ENCODE assay signal across 9 mouse cellular contexts in genomic region chr12:86931919-86932574, GRCm38 (mm10). TPM values are rescaled to one million over a fixed set of nuclear protein-coding genes. Genes with fewer than 3 reads are reported as not detected.
A peak's percentile ranks its signal among the peaks of the same experiment; 100 is the strongest.
DNase-seq lines count a peak whose midpoint lies in the region; ATAC-seq and TF ChIP-seq lines count a peak whose summit lies in the region.
"Had no signal": no experiment of that assay in that cellular context is flagged by ENCODE, and none has a peak within 500 bp of the region (broad histone marks: within the 10 kb centered on the region; RNA-seq: fewer than 3 reads in every experiment).

No protein-coding gene starts in this region.

- no peak for ATAC-seq in forebrain, embryonic 14.5 days

- H3K9me3 ChIP-seq in E14TG2a.4 (ENCODE audit: low read length) = peaks cover 31% of the 10 kb centered on the region
- peaks cover 5% of the 10 kb centered on the region; the same call in 1 of the 2 replicates for H3K9me3 ChIP-seq in forebrain, embryonic 14.5 days (replicated peaks; ENCODE audit: control insufficient read depth, low read length)

- no peaks in the 10 kb centered on the region for H3K27me3 ChIP-seq in E14TG2a.4 (ENCODE audit: insufficient read depth, low read length)
- H3K27me3 ChIP-seq in forebrain, embryonic 14.5 days (replicated peaks; ENCODE audit: control insufficient read depth, insufficient read depth, low read length) = no peaks in the 10 kb centered on the region

- H3K36me3 ChIP-seq in E14TG2a.4 (ENCODE audit: insufficient read depth, low read length) = no peaks in the 10 kb centered on the region
- no peaks in the 10 kb centered on the region for H3K36me3 ChIP-seq in forebrain, embryonic 14.5 days (ENCODE audit: control insufficient read depth, insufficient read depth, low read length)

- no peak overlapping the region for H3K4me2 ChIP-seq in forebrain, embryonic 14.5 days (ENCODE audit: low read length)

- peaks cover 65% of the 10 kb centered on the region for H3K4me1 ChIP-seq in E14TG2a.4 (replicated peaks; ENCODE audit: low read depth, low read length)
- H3K4me1 ChIP-seq in forebrain, embryonic 14.5 days (ENCODE audit: control insufficient read depth, insufficient read depth, low read length) = no peaks in the 10 kb centered on the region

- H3K9ac ChIP-seq in forebrain, embryonic 14.5 days (ENCODE audit: low read length) = no peak overlapping the region

- peak; percentile 16 for DNase-seq in embryo, embryonic 10 days (ENCODE audit: low spot score)
- DNase-seq in embryo, embryonic 10.5 days (ENCODE audit: low spot score) = no peak
- peak; percentile 90 for DNase-seq in gastrocnemius, adult 18-20 months (ENCODE audit: low spot score)
- DNase-seq in kidney, postnatal 4 days = peak; percentile 52 to 72
- no peak for DNase-seq in c-Kit-positive CD71-positive TER-119-positive erythroid progenitor cells, embryonic 14.5 days (ENCODE audit: low spot score)
- DNase-seq in forebrain, embryonic 14.5 days (ENCODE audit: low spot score) = no peak
- no peak for DNase-seq in right cerebral cortex, adult 2 months (ENCODE audit: low spot score in 2 of 2)

- peak overlapping the region; percentile 50 for H3K4me3 ChIP-seq in E14TG2a.4 (replicated peaks; ENCODE audit: low read length)
- H3K4me3 ChIP-seq in forebrain, embryonic 14.5 days (ENCODE audit: low read depth, low read length) = no peak overlapping the region

- 18% methylated on average over 7 of the region's 7 CpGs for WGBS in forebrain, embryonic 14.5 days

- no peak for TF ChIP-seq CTCF in E14TG2a.4 (conservative IDR thresholded peaks at IDR 0.05; ENCODE audit: low read length)

- no peak overlapping the region for H3K27ac ChIP-seq in forebrain, embryonic 14.5 days (ENCODE audit: low read depth, low read length)

RNA-seq across cellular contexts. Expression of gene Cipc, which starts 14.8 kb away (rescaled TPM):
- total RNA-seq in gastrocnemius, adult 18-20 months (2021) = 10 to 100 TPM; 30.9 to 34.6 TPM
- polyA plus RNA-seq in forebrain, embryonic 14.5 days (2014; fragmentation: Nextera tagmentation; extraction: Ambion mirVana) = 47.5 and 57.0 TPM in 2 replicates

RNA-seq across cellular contexts. Expression of gene Irf2bpl, which starts 47.4 kb away (rescaled TPM):
- 10 to 100 TPM; 20.3 to 24.8 TPM for total RNA-seq in gastrocnemius, adult 18-20 months (2021)
- polyA plus RNA-seq in forebrain, embryonic 14.5 days (2014; fragmentation: Nextera tagmentation; extraction: Ambion mirVana) = 41.4 and 56.5 TPM in 2 replicates

RNA-seq across cellular contexts. Expression of gene Zdhhc22, which starts 58.2 kb away (rescaled TPM):
- not detected for total RNA-seq in gastrocnemius, adult 18-20 months (2021)
- 4.3 and 5.5 TPM in 2 replicates for polyA plus RNA-seq in forebrain, embryonic 14.5 days (2014; fragmentation: Nextera tagmentation; extraction: Ambion mirVana)
- total RNA-seq: neutrophil, adult 5-6 weeks had no signal

Comparison
In these comparisons a context has a peak if more than half of its experiments do, and no peak if none do; other contexts are left out.
1. DNase-seq: peak in embryo, embryonic 10 days (single experiment), gastrocnemius, adult 18-20 months (single experiment) and kidney, postnatal 4 days (2 of 2); none in embryo, embryonic 10.5 days (single experiment), c-Kit-positive CD71-positive TER-119-positive erythroid progenitor cells, embryonic 14.5 days (single experiment), forebrain, embryonic 14.5 days (single experiment) and right cerebral cortex, adult 2 months (0 of 2).